Mouse (Mus musculus) urinary bladder, adult 2 months (tissue): ENCODE measurements at regions not wholly inside any gene's neighbourhood (a gene's known extent, or its start where the extent isn't known, plus 50 kb on each side); places are given as distances from the start of the nearest gene placed in this dataset.

ENCODE experiments used
- DNase-seq: peaks from one replicate; pipeline ENCODE4 v3.0.0; 2022; ENCODE audit warnings: low spot score

GRCm38 (mm10) chr13:28408868-28409608, 151.7 kb downstream of the Gm11361 start:
- no peak for DNase-seq

GRCm38 (mm10) chr13:28400459-28400858, 143.1 kb downstream of the Gm11361 start:
- DNase-seq = no peak
